Mouse (Mus musculus) neural tube, embryonic 12.5 days (tissue): ENCODE measurements around the gene Gfi1. TPM values are rescaled to one million over a fixed set of nuclear protein-coding genes. Genes with fewer than 3 reads are reported as not detected.
A peak's percentile ranks its signal among the peaks of the same experiment; 100 is the strongest.

Experiments used
- ATAC-seq: fragments of 200-750 bp; cut with Nextera tagmentation; 2 replicates; pipeline ENCODE4 v1.8.0; 2017; ENCODE audit warnings: low read depth, mild to moderate bottlenecking, moderate TSS enrichment, moderate library complexity; ENCODE audit not compliant: low FRiP score
- H3K27ac ChIP-seq: fragments of 300-500 bp; sonication (generic); 2 replicates; pipeline ENCODE4 v1.5.1; 2016
- H3K27me3 ChIP-seq: fragments of 300-500 bp; sonication (generic); replicated peaks from 2 replicates; pipeline ENCODE4 v1.6.1; 2016; ENCODE audit warnings: mild to moderate bottlenecking
- H3K36me3 ChIP-seq: fragments of 300-500 bp; sonication (generic); 2 replicates; pipeline ENCODE4 v1.6.1; 2016; ENCODE audit warnings: mild to moderate bottlenecking
- H3K4me1 ChIP-seq: fragments of 300-500 bp; sonication (generic); 2 replicates; pipeline ENCODE4 v1.6.1; 2016
- H3K4me2 ChIP-seq: fragments of 300-500 bp; sonication (generic); replicated peaks from 2 replicates; pipeline ENCODE4 v1.6.1; 2016; ENCODE audit warnings: mild to moderate bottlenecking
- H3K4me3 ChIP-seq: fragments of 300-500 bp; sonication (generic); 2 replicates; pipeline ENCODE4 v1.5.1; 2016
- H3K9ac ChIP-seq: fragments of 300-500 bp; sonication (generic); 2 replicates; pipeline ENCODE4 v1.6.1; 2016; ENCODE audit warnings: mild to moderate bottlenecking
- H3K9me3 ChIP-seq: fragments of 300-500 bp; sonication (generic); 2 replicates; pipeline ENCODE4 v1.6.1; 2016; ENCODE audit warnings: mild to moderate bottlenecking
- WGBS: fragments of 180-500 bp; shearing (Covaris S2); methylation state at CpG from one replicate; pipeline ENCODE4 v1.1.7; 2016; 5-methylcytosine and 5-hydroxymethylcytosine counted together
- polyA plus RNA-seq: library from polyadenylated mRNA; unstranded; fragments of >200 nt; fragmentation: Nextera tagmentation; extraction: Ambion mirVana; gene quantifications from 2 replicates; pipeline ENCODE4 v1.2.1, GENCODE M21; 2016

Gfi1 gene
- not detected in 2 replicates for polyA plus RNA-seq

- Histone ChIP-seq H3K4me3 (peak within 1 kb of the TSS; percentile 25), H3K4me2 (peak within 1 kb of the TSS; percentile 54), H3K9ac (no peak within 1 kb of the TSS), H3K4me1 (peaks cover 45% of the 10 kb centered on the region), H3K9me3 (no peaks in the 10 kb centered on the region), H3K27ac (no peak within 1 kb of the TSS), H3K27me3 (peaks cover 92% of the 10 kb centered on the region), H3K36me3 (no peaks in the 10 kb centered on the region)
- under 1% methylated on average over 41 of the region's 41 CpGs for WGBS
- ATAC-seq, result peak; percentile 46; the same call in 1 of the 2 replicates
Observed at GRCm38 (mm10) chr5:107725435-107726261, at the start of gene Gfi1. Gfi1 (minus strand) TSS chr5:107726036.

GRCm38 (mm10) chr5:107772049-107772448 lies 46.2 kb upstream of the Gfi1 start:
- peaks cover 6% of the 10 kb centered on the region; the same call in 1 of the 2 replicates for H3K9me3 ChIP-seq
- H3K36me3 ChIP-seq, result peaks cover 8% of the 10 kb centered on the region
- ATAC-seq, result no peak
- H3K4me2 ChIP-seq, result no peak overlapping the region
- H3K27me3 ChIP-seq, result no peaks in the 10 kb centered on the region
- no peak overlapping the region for H3K27ac ChIP-seq
- no peak overlapping the region for H3K4me3 ChIP-seq
- H3K4me1 ChIP-seq, result no peaks in the 10 kb centered on the region
- H3K9ac ChIP-seq, result no peak overlapping the region
- 89% methylated on average over 5 of the region's 5 CpGs for WGBS

- Histone ChIP-seq H3K36me3 (peaks cover 8% of the 10 kb centered on the region), H3K27me3 (no peaks in the 10 kb centered on the region), H3K9ac (no peak overlapping the region), H3K4me3 (no peak overlapping the region), H3K9me3 (peaks cover 6% of the 10 kb centered on the region; the same call in 1 of the 2 replicates), H3K4me1 (no peaks in the 10 kb centered on the region), H3K27ac (no peak overlapping the region), H3K4me2 (no peak overlapping the region)
- no peak for ATAC-seq
- 88% methylated on average over 1 of the region's 1 CpGs for WGBS
Observed at GRCm38 (mm10) chr5:107768224-107768623, 42.4 kb upstream of the Gfi1 start.

- Histone ChIP-seq H3K36me3 (peaks cover 8% of the 10 kb centered on the region), H3K9me3 (peaks cover 6% of the 10 kb centered on the region; the same call in 1 of the 2 replicates), H3K4me3 (no peak overlapping the region), H3K9ac (no peak overlapping the region), H3K27ac (no peak overlapping the region), H3K4me1 (no peaks in the 10 kb centered on the region), H3K27me3 (no peaks in the 10 kb centered on the region), H3K4me2 (no peak overlapping the region)
- 95% methylated on average over 4 of the region's 4 CpGs for WGBS
- ATAC-seq, result no peak
Observed at GRCm38 (mm10) chr5:107765946-107766345, 40.1 kb upstream of the Gfi1 start.

GRCm38 (mm10) chr5:107764486-107764885 lies 38.6 kb upstream of the Gfi1 start:
- no peak for ATAC-seq
- Histone ChIP-seq H3K27ac (no peak overlapping the region), H3K27me3 (no peaks in the 10 kb centered on the region), H3K4me2 (no peak overlapping the region), H3K36me3 (peaks cover 8% of the 10 kb centered on the region), H3K9me3 (peaks cover 6% of the 10 kb centered on the region; the same call in 1 of the 2 replicates), H3K4me1 (no peaks in the 10 kb centered on the region), H3K9ac (no peak overlapping the region), H3K4me3 (no peak overlapping the region)
- 88% methylated on average over 1 of the region's 1 CpGs for WGBS

GRCm38 (mm10) chr5:107763674-107764073 lies 37.8 kb upstream of the Gfi1 start:
- Histone ChIP-seq H3K4me1 (no peaks in the 10 kb centered on the region), H3K27ac (no peak overlapping the region), H3K9me3 (peaks cover 6% of the 10 kb centered on the region; the same call in 1 of the 2 replicates), H3K9ac (no peak overlapping the region), H3K27me3 (no peaks in the 10 kb centered on the region), H3K36me3 (peaks cover 8% of the 10 kb centered on the region), H3K4me2 (no peak overlapping the region), H3K4me3 (no peak overlapping the region)
- no peak for ATAC-seq

GRCm38 (mm10) chr5:107759121-107759520 lies 33.3 kb upstream of the Gfi1 start:
- H3K4me1 ChIP-seq, result no peaks in the 10 kb centered on the region
- H3K27me3 ChIP-seq, result no peaks in the 10 kb centered on the region
- H3K9me3 ChIP-seq, result no peaks in the 10 kb centered on the region
- no peak overlapping the region for H3K4me3 ChIP-seq
- no peaks in the 10 kb centered on the region for H3K36me3 ChIP-seq
- H3K9ac ChIP-seq, result no peak overlapping the region
- ATAC-seq, result no peak
- H3K27ac ChIP-seq, result no peak overlapping the region
- no peak overlapping the region for H3K4me2 ChIP-seq
- 77% methylated on average over 5 of the region's 5 CpGs for WGBS

GRCm38 (mm10) chr5:107756072-107756471 lies 30.2 kb upstream of the Gfi1 start:
- H3K9me3 ChIP-seq, result no peaks in the 10 kb centered on the region
- no peak overlapping the region for H3K9ac ChIP-seq
- H3K36me3 ChIP-seq, result no peaks in the 10 kb centered on the region
- no peak overlapping the region for H3K4me2 ChIP-seq
- no peak overlapping the region for H3K4me3 ChIP-seq
- 66% methylated on average over 2 of the region's 2 CpGs for WGBS
- H3K4me1 ChIP-seq, result no peaks in the 10 kb centered on the region
- no peak overlapping the region for H3K27ac ChIP-seq
- no peaks in the 10 kb centered on the region for H3K27me3 ChIP-seq
- ATAC-seq, result no peak

GRCm38 (mm10) chr5:107754740-107755139 lies 28.9 kb upstream of the Gfi1 start:
- H3K36me3 ChIP-seq, result no peaks in the 10 kb centered on the region
- no peaks in the 10 kb centered on the region for H3K27me3 ChIP-seq
- H3K4me2 ChIP-seq, result no peak overlapping the region
- no peak overlapping the region for H3K9ac ChIP-seq
- H3K4me3 ChIP-seq, result no peak overlapping the region
- no peaks in the 10 kb centered on the region for H3K4me1 ChIP-seq
- ATAC-seq, result no peak
- 96% methylated on average over 1 of the region's 1 CpGs for WGBS
- no peaks in the 10 kb centered on the region for H3K9me3 ChIP-seq
- H3K27ac ChIP-seq, result no peak overlapping the region

- H3K36me3 ChIP-seq, result no peaks in the 10 kb centered on the region
- whole genome bisulfite sequencing, result 92% methylated on average over 7 of the region's 7 CpGs
- no peak overlapping the region for H3K4me2 ChIP-seq
- no peak overlapping the region for H3K9ac ChIP-seq
- no peak for ATAC-seq
- H3K4me3 ChIP-seq, result no peak overlapping the region
- H3K27ac ChIP-seq, result no peak overlapping the region
- H3K4me1 ChIP-seq, result no peaks in the 10 kb centered on the region
- no peaks in the 10 kb centered on the region for H3K27me3 ChIP-seq
- H3K9me3 ChIP-seq, result no peaks in the 10 kb centered on the region
Observed at GRCm38 (mm10) chr5:107753656-107754055, 27.8 kb upstream of the Gfi1 start.

- H3K9me3 ChIP-seq, result no peaks in the 10 kb centered on the region
- no peaks in the 10 kb centered on the region for H3K27me3 ChIP-seq
- H3K4me1 ChIP-seq, result no peaks in the 10 kb centered on the region
- no peak overlapping the region for H3K4me2 ChIP-seq
- WGBS, result 76% methylated on average over 9 of the region's 9 CpGs
- H3K9ac ChIP-seq, result no peak overlapping the region
- no peak for ATAC-seq
- no peak overlapping the region for H3K4me3 ChIP-seq
- no peaks in the 10 kb centered on the region for H3K36me3 ChIP-seq
- no peak overlapping the region for H3K27ac ChIP-seq
Observed at GRCm38 (mm10) chr5:107749229-107749916, 23.5 kb upstream of the Gfi1 start.

GRCm38 (mm10) chr5:107739023-107739422 lies 13.2 kb upstream of the Gfi1 start:
- no peak overlapping the region for H3K4me2 ChIP-seq
- H3K9ac ChIP-seq, result no peak overlapping the region
- no peak overlapping the region for H3K4me3 ChIP-seq
- no peak for ATAC-seq
- H3K36me3 ChIP-seq, result no peaks in the 10 kb centered on the region
- no peak overlapping the region for H3K27ac ChIP-seq
- no peaks in the 10 kb centered on the region for H3K9me3 ChIP-seq
- 90% methylated on average over 5 of the region's 5 CpGs for WGBS
- no peaks in the 10 kb centered on the region for H3K27me3 ChIP-seq
- no peaks in the 10 kb centered on the region for H3K4me1 ChIP-seq
